Comparison of ENCODE assay signal across 8 mouse cellular contexts in genomic region chr4:130841107-130841840, GRCm38 (mm10). TPM values are rescaled to one million over a fixed set of nuclear protein-coding genes. Genes with fewer than 3 reads are reported as not detected.
A peak's percentile ranks its signal among the peaks of the same experiment; 100 is the strongest.
DNase-seq lines count a peak whose midpoint lies in the region; ATAC-seq and TF ChIP-seq lines count a peak whose summit lies in the region.

No protein-coding gene starts in this region.

- no peaks in the 10 kb centered on the region for H3K36me3 ChIP-seq in forebrain, embryonic 16.5 days (ENCODE audit: control insufficient read depth, insufficient read depth)
- no peaks in the 10 kb centered on the region for H3K36me3 ChIP-seq in kidney, adult 2 months (ENCODE audit: control insufficient read depth, insufficient read depth, low read length)
- no peaks in the 10 kb centered on the region for H3K36me3 ChIP-seq in lung, embryonic 15.5 days

- peak overlapping the region; percentile 29; the same call in 1 of the 2 replicates for H3K9ac ChIP-seq in forebrain, embryonic 16.5 days (replicated peaks; ENCODE audit: low read depth, low read length)
- no peak overlapping the region for H3K9ac ChIP-seq in lung, embryonic 15.5 days

- no peak for TF ChIP-seq CTCF in kidney, adult 2 months (conservative IDR thresholded peaks at IDR 0.05; ENCODE audit: insufficient read depth, insufficient read length, low read depth, low read length)

- WGBS in forebrain, embryonic 16.5 days, result 41% methylated on average over 8 of the region's 8 CpGs
- WGBS in kidney, adult 2 months, result 46% methylated on average over 8 of the region's 8 CpGs
- 25% methylated on average over 8 of the region's 8 CpGs for WGBS in lung, embryonic 15.5 days

- TF ChIP-seq POLR2A in kidney, adult 2 months (IDR thresholded peaks at IDR 0.05; ENCODE audit: low read depth, low read length), result no peak

- no peak overlapping the region for H3K27ac ChIP-seq in forebrain, embryonic 16.5 days (ENCODE audit: low read length)
- no peak overlapping the region for H3K27ac ChIP-seq in kidney, adult 2 months (ENCODE audit: insufficient read depth, low read depth, low read length)
- H3K27ac ChIP-seq in lung, embryonic 15.5 days, result peak overlapping the region; percentile 61

- peaks cover 9% of the 10 kb centered on the region; the same call in 1 of the 2 replicates for H3K27me3 ChIP-seq in forebrain, embryonic 16.5 days (replicated peaks; ENCODE audit: control insufficient read depth, insufficient read depth, low read length)
- no peaks in the 10 kb centered on the region for H3K27me3 ChIP-seq in kidney, adult 2 months (replicated peaks; ENCODE audit: control insufficient read depth, insufficient read depth, low read length)
- no peaks in the 10 kb centered on the region for H3K27me3 ChIP-seq in lung, embryonic 15.5 days

- ATAC-seq in forebrain, embryonic 16.5 days, result peak; percentile 80
- ATAC-seq in lung, embryonic 15.5 days (ENCODE audit: borderline replicate concordance, extremely low read depth, low FRiP score, low TSS enrichment), result peak; percentile 74
- no peak for ATAC-seq in activated CD4-positive, CD25-positive, alpha-beta regulatory T cell, adult 4 months

- no peak overlapping the region for H3K4me3 ChIP-seq in forebrain, embryonic 16.5 days (replicated peaks; ENCODE audit: low read length)
- H3K4me3 ChIP-seq in kidney, adult 2 months (ENCODE audit: insufficient read depth, low read depth, low read length), result no peak overlapping the region
- no peak overlapping the region for H3K4me3 ChIP-seq in lung, embryonic 15.5 days

- no peaks in the 10 kb centered on the region for H3K9me3 ChIP-seq in forebrain, embryonic 16.5 days (ENCODE audit: control insufficient read depth, low read length)
- H3K9me3 ChIP-seq in lung, embryonic 15.5 days, result no peaks in the 10 kb centered on the region

- peak; percentile 43 for DNase-seq in ovary, postnatal 36 days (ENCODE audit: low spot score)
- DNase-seq in ovary, postnatal 10 days (ENCODE audit: low spot score), result no peak
- DNase-seq in kidney, adult 2 months, result peak; percentile 71
- DNase-seq in yolk sac, embryonic 10.5 days (ENCODE audit: low spot score), result peak; percentile 57
- DNase-seq in urinary bladder, postnatal 4 days (ENCODE audit: low spot score in 2 of 2), result no peak

- H3K4me2 ChIP-seq in forebrain, embryonic 16.5 days (ENCODE audit: low read length), result no peak overlapping the region
- H3K4me2 ChIP-seq in lung, embryonic 15.5 days, result peak overlapping the region; percentile 8; the same call in 1 of the 2 replicates

- H3K4me1 ChIP-seq in forebrain, embryonic 16.5 days (replicated peaks; ENCODE audit: control insufficient read depth, insufficient read depth, low read length), result peaks cover 19% of the 10 kb centered on the region
- 0 out of 2 replicates have a peak, but pooled peaks cover 6% of the 10 kb centered on the region for H3K4me1 ChIP-seq in kidney, adult 2 months (ENCODE audit: control insufficient read depth, insufficient read depth, low read length)
- H3K4me1 ChIP-seq in lung, embryonic 15.5 days, result peaks cover 54% of the 10 kb centered on the region

RNA-seq across cellular contexts. Expression of gene Sdc3, which starts 48.9 kb away (rescaled TPM):
- 89.6 and 113 TPM in 2 replicates for polyA plus RNA-seq in forebrain, embryonic 16.5 days (2015; fragmentation: Nextera tagmentation; extraction: Ambion mirVana)
- 27.1 and 45.3 TPM in 2 replicates for polyA plus RNA-seq in kidney, adult 2 months (2012; rRNA removed)
- 20.5 and 21.7 TPM in 2 replicates for polyA plus RNA-seq in lung, embryonic 15.5 days (2015; fragmentation: Nextera tagmentation; extraction: Ambion mirVana)
- 1 to 10 TPM; 1.0 to 1.5 TPM for polyA plus RNA-seq in activated CD4-positive, CD25-positive, alpha-beta regulatory T cell, adult 4 months (2017; shearing (Covaris generic))

Comparison
In these comparisons a context has a peak if more than half of its experiments do, and no peak if none do; other contexts are left out.
1. DNase-seq: peak in ovary, postnatal 36 days (single experiment), kidney, adult 2 months (single experiment) and yolk sac, embryonic 10.5 days (single experiment); none in ovary, postnatal 10 days (single experiment) and urinary bladder, postnatal 4 days (0 of 2).